Mouse (Mus musculus): ENCODE measurements around the gene Rrm1.

GRCm38 (mm10) chr7:102441657-102442391 lies at the start of gene Rrm1:
- TF ChIP-seq EP300 (IDR thresholded peaks at IDR 0.05; ENCODE audit: low read depth) = peak; percentile 20; the same call in 1 of the 2 replicates
- TF ChIP-seq CTCF (IDR thresholded peaks at IDR 0.05; ENCODE audit: low read depth) = no peak

Data from heart, postnatal 0 days (tissue).